Mouse (Mus musculus) midbrain, embryonic 12.5 days (tissue): ENCODE measurements at regions not wholly inside any gene's neighbourhood (a gene's known extent, or its start where the extent isn't known, plus 50 kb on each side); places are given as distances from the start of the nearest gene placed in this dataset.

Source experiments
- ATAC-seq: fragments of 200-750 bp; cut with Nextera tagmentation; 2 replicates; pipeline ENCODE4 v1.8.0; 2017; ENCODE audit warnings: low read depth, moderate TSS enrichment, moderate library complexity; ENCODE audit not compliant: low FRiP score
- H3K27ac ChIP-seq: fragments of 300-500 bp; sonication (generic); replicated peaks from 2 replicates; pipeline ENCODE4 v1.5.1; 2016; ENCODE audit warnings: mild to moderate bottlenecking
- H3K27me3 ChIP-seq: fragments of 300-500 bp; sonication (generic); 2 replicates; pipeline ENCODE4 v1.6.1; 2016; ENCODE audit warnings: mild to moderate bottlenecking
- H3K36me3 ChIP-seq: fragments of 300-500 bp; sonication (generic); 2 replicates; pipeline ENCODE4 v1.6.1; 2016
- H3K4me1 ChIP-seq: fragments of 300-500 bp; sonication (generic); 2 replicates; pipeline ENCODE4 v1.6.1; 2016
- H3K4me2 ChIP-seq: fragments of 300-500 bp; sonication (generic); replicated peaks from 2 replicates; pipeline ENCODE4 v1.6.1; 2016; ENCODE audit warnings: mild to moderate bottlenecking, moderate library complexity
- H3K4me3 ChIP-seq: fragments of 300-500 bp; sonication (generic); 2 replicates; pipeline ENCODE4 v1.5.1; 2016; ENCODE audit warnings: mild to moderate bottlenecking
- H3K9ac ChIP-seq: fragments of 300-500 bp; sonication (generic); replicated peaks from 2 replicates; pipeline ENCODE4 v1.6.1; 2016; ENCODE audit warnings: mild to moderate bottlenecking, moderate library complexity
- H3K9me3 ChIP-seq: fragments of 300-500 bp; sonication (generic); 2 replicates; pipeline ENCODE4 v1.6.1; 2016; ENCODE audit warnings: mild to moderate bottlenecking
- WGBS: fragments of 180-500 bp; shearing (Covaris S2); methylation state at CpG from one replicate; pipeline ENCODE4 v1.1.7; 2016; 5-methylcytosine and 5-hydroxymethylcytosine counted together

- ATAC-seq: no peak
- H3K9me3 ChIP-seq: no peaks in the 10 kb centered on the region
- no peak overlapping the region for H3K4me3 ChIP-seq
- H3K27ac ChIP-seq: no peak overlapping the region
- no peaks in the 10 kb centered on the region for H3K4me1 ChIP-seq
- H3K4me2 ChIP-seq: no peak overlapping the region
- 24% methylated on average over 3 of the region's 3 CpGs for WGBS
- H3K9ac ChIP-seq: no peak overlapping the region
- H3K27me3 ChIP-seq: no peaks in the 10 kb centered on the region
- no peaks in the 10 kb centered on the region for H3K36me3 ChIP-seq
Measured at GRCm38 (mm10) chr19:36273466-36273865, 74.6 kb upstream of the Pcgf5 start.

- 92% methylated on average over 4 of the region's 4 CpGs for WGBS
Measured at GRCm38 (mm10) chr19:36285465-36285864, 62.6 kb upstream of the Pcgf5 start.

GRCm38 (mm10) chr19:36290778-36291177, 57.3 kb upstream of the Pcgf5 start:
- no peak overlapping the region for H3K27ac ChIP-seq
- H3K9me3 ChIP-seq: no peaks in the 10 kb centered on the region
- no peak overlapping the region for H3K9ac ChIP-seq
- peaks cover 5% of the 10 kb centered on the region; the same call in 1 of the 2 replicates for H3K4me1 ChIP-seq
- WGBS: 77% methylated on average over 4 of the region's 4 CpGs
- H3K27me3 ChIP-seq: no peaks in the 10 kb centered on the region
- no peak overlapping the region for H3K4me3 ChIP-seq
- H3K4me2 ChIP-seq: no peak overlapping the region
- H3K36me3 ChIP-seq: no peaks in the 10 kb centered on the region
- ATAC-seq: no peak

More at GRCm38 (mm10) chr19:36285465-36285864, 62.6 kb upstream of the Pcgf5 start:
- no peak overlapping the region for H3K9ac ChIP-seq
- H3K36me3 ChIP-seq: no peaks in the 10 kb centered on the region
- H3K27me3 ChIP-seq: no peaks in the 10 kb centered on the region
- no peak overlapping the region for H3K4me2 ChIP-seq
- ATAC-seq: no peak
- no peaks in the 10 kb centered on the region for H3K9me3 ChIP-seq
- no peak overlapping the region for H3K4me3 ChIP-seq
- H3K4me1 ChIP-seq: peaks cover 5% of the 10 kb centered on the region; the same call in 1 of the 2 replicates
- no peak overlapping the region for H3K27ac ChIP-seq

- H3K9ac ChIP-seq: no peak overlapping the region
- H3K4me1 ChIP-seq: no peaks in the 10 kb centered on the region
- H3K4me2 ChIP-seq: no peak overlapping the region
- no peak for ATAC-seq
- WGBS: 68% methylated on average over 6 of the region's 6 CpGs
- H3K4me3 ChIP-seq: no peak overlapping the region
- no peaks in the 10 kb centered on the region for H3K9me3 ChIP-seq
- no peak overlapping the region for H3K27ac ChIP-seq
- no peaks in the 10 kb centered on the region for H3K36me3 ChIP-seq
- no peaks in the 10 kb centered on the region for H3K27me3 ChIP-seq
Measured at GRCm38 (mm10) chr19:36293177-36293969, 54.7 kb upstream of the Pcgf5 start.
